Mouse (Mus musculus): Measurements from ENCODE around the gene Cdc42se2.

Gene Cdc42se2

GRCm38 (mm10) chr11:54693696-54694095 is 93.8 kb downstream of the Cdc42se2 start:
- Histone ChIP-seq H3K36me3 (ENCODE audit: insufficient read depth, low read length) (peaks cover 73% of the 10 kb centered on the region), H3K4me3 (replicated peaks; ENCODE audit: low read length) (no peak overlapping the region), H3K9me3 (ENCODE audit: low read length) (no peaks in the 10 kb centered on the region), H3K4me1 (replicated peaks; ENCODE audit: low read depth, low read length) (peaks cover 11% of the 10 kb centered on the region), H3K27me3 (ENCODE audit: insufficient read depth, low read length) (no peaks in the 10 kb centered on the region)
- no peak for TF ChIP-seq CTCF (conservative IDR thresholded peaks at IDR 0.05; ENCODE audit: low read length)
- no peak for TF ChIP-seq NANOG (IDR thresholded peaks at IDR 0.05; ENCODE audit: borderline replicate concordance, low read length)
- no peak for TF ChIP-seq POU5F1 (IDR thresholded peaks at IDR 0.05; ENCODE audit: borderline replicate concordance, low read length)

DNA sequence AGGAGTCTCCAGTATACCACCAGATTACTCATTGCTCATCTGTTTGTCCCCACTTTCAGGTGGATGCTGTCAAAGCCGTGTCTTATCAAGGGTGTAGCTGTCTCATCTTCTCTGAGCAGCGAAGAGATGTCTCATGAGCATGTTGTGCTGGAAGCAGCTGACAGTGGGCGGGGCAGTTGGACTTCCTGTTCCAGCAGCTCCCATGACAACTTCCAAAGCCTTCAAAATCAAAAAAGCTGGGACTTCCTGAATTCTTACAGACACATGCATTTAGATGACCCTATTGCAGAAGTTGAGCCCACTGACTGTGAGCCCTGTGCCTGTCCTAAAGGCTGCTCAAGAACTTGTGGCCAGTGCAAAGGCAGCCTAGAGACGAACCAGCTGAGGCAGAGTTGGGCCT is 96.3 kb downstream of the Cdc42se2 start:
- H3K4me1 ChIP-seq (replicated peaks; ENCODE audit: low read depth, low read length), result peaks cover 11% of the 10 kb centered on the region
- peaks cover 69% of the 10 kb centered on the region for H3K36me3 ChIP-seq (ENCODE audit: insufficient read depth, low read length)
- no peak for TF ChIP-seq CTCF (conservative IDR thresholded peaks at IDR 0.05; ENCODE audit: low read length)
- no peak for TF ChIP-seq POU5F1 (IDR thresholded peaks at IDR 0.05; ENCODE audit: borderline replicate concordance, low read length)
- no peak for TF ChIP-seq NANOG (IDR thresholded peaks at IDR 0.05; ENCODE audit: borderline replicate concordance, low read length)
- no peaks in the 10 kb centered on the region for H3K9me3 ChIP-seq (ENCODE audit: low read length)
- H3K27me3 ChIP-seq (ENCODE audit: insufficient read depth, low read length), result no peaks in the 10 kb centered on the region
- H3K4me3 ChIP-seq (replicated peaks; ENCODE audit: low read length), result no peak overlapping the region

DNA sequence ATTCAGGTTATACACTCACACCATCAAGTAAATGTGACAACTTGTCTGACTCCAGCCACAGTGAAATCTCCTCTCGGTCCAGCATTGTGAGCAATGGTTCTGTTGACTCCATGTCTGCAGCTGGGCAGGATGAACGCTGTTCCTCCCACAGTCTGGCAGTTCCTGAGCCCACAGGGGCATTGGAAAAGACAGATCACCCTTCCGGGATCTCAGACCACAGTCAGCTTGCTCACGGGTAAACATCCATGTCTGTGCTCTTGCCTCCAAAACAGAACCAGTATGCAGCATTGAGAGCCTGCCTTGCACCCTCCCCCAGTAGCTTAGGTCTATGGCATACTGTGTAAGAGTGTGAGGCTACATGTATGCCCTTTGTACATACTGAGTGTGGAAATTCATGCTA is 97.3 kb downstream of the Cdc42se2 start:
- TF ChIP-seq CTCF (conservative IDR thresholded peaks at IDR 0.05; ENCODE audit: low read length), result no peak
- no peak for TF ChIP-seq POU5F1 (IDR thresholded peaks at IDR 0.05; ENCODE audit: borderline replicate concordance, low read length)
- no peak for TF ChIP-seq NANOG (IDR thresholded peaks at IDR 0.05; ENCODE audit: borderline replicate concordance, low read length)
- H3K36me3 ChIP-seq (ENCODE audit: insufficient read depth, low read length), result peaks cover 68% of the 10 kb centered on the region
- no peaks in the 10 kb centered on the region for H3K27me3 ChIP-seq (ENCODE audit: insufficient read depth, low read length)
- H3K4me1 ChIP-seq (replicated peaks; ENCODE audit: low read depth, low read length), result peaks cover 11% of the 10 kb centered on the region
- no peaks in the 10 kb centered on the region for H3K9me3 ChIP-seq (ENCODE audit: low read length)
- no peak overlapping the region for H3K4me3 ChIP-seq (replicated peaks; ENCODE audit: low read length)

DNA sequence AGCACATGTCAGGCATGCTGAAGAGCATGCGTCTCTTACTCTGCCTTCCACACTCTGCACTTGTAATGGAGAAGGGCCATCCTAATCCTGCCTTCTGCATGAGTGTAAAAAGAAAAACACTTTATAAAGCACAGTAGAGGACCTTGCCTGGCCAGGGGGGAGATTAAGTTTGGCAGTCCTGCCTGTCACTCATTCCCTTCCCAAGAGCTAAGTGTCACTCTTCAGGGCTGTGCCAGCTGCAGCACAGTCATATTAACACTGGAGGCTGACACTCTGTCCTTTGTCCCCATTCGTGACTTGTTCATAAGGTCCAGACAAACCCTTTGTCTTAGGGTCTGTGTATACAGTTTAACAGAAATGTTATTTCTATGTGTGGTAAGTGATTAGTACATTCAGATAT is 102.6 kb downstream of the Cdc42se2 start:
- TF ChIP-seq POU5F1 (IDR thresholded peaks at IDR 0.05; ENCODE audit: borderline replicate concordance, low read length), result no peak
- no peak for TF ChIP-seq CTCF (conservative IDR thresholded peaks at IDR 0.05; ENCODE audit: low read length)
- no peak for TF ChIP-seq NANOG (IDR thresholded peaks at IDR 0.05; ENCODE audit: borderline replicate concordance, low read length)
- Histone ChIP-seq H3K4me3 (replicated peaks; ENCODE audit: low read length) (no peak overlapping the region), H3K27me3 (ENCODE audit: insufficient read depth, low read length) (no peaks in the 10 kb centered on the region), H3K4me1 (replicated peaks; ENCODE audit: low read depth, low read length) (no peaks in the 10 kb centered on the region), H3K9me3 (ENCODE audit: low read length) (no peaks in the 10 kb centered on the region), H3K36me3 (ENCODE audit: insufficient read depth, low read length) (peaks cover 60% of the 10 kb centered on the region)

- TF ChIP-seq POU5F1 (IDR thresholded peaks at IDR 0.05; ENCODE audit: borderline replicate concordance, low read length), result no peak
- TF ChIP-seq CTCF (conservative IDR thresholded peaks at IDR 0.05; ENCODE audit: low read length), result no peak
- TF ChIP-seq NANOG (IDR thresholded peaks at IDR 0.05; ENCODE audit: borderline replicate concordance, low read length), result no peak
- Histone ChIP-seq H3K9me3 (ENCODE audit: low read length) (no peaks in the 10 kb centered on the region), H3K4me3 (replicated peaks; ENCODE audit: low read length) (no peak overlapping the region), H3K36me3 (ENCODE audit: insufficient read depth, low read length) (peaks cover 49% of the 10 kb centered on the region), H3K4me1 (replicated peaks; ENCODE audit: low read depth, low read length) (no peaks in the 10 kb centered on the region), H3K27me3 (ENCODE audit: insufficient read depth, low read length) (no peaks in the 10 kb centered on the region)
These were observed 108.3 kb downstream of the Cdc42se2 start for GRCm38 (mm10) chr11:54679141-54679540.

DNA sequence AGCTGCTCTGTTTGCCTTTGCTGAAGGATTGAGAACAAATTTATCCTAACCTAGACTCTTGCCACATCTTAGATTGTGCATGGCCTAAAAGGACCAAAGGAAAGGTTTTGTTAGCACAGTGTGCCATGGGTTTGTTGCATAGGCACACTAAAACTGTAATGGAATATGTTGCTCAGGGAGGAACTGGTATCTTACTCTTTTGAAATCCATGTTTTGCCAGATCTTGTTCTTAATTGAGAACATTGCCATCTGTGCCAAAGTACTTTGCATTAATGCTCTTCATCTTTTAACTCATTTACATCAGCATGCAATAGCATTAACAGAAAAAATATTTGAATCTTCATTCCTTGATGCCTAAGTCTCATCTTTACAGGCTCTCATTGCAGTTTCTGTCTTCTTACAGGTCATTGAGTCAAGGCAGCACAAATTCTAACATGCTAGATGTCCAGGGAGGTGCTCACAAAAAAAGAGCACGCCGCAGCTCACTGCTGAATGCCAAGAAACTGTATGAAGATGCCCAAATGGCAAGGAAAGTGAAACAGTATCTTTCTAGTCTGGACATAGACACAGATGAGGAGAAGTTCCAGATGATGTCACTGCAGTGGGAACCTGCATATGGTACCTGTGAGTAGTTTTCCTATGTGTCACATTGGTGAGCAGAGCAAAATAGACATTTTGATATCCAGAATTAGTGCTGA is 111.5 kb downstream of the Cdc42se2 start:
- no peak overlapping the region for H3K4me3 ChIP-seq (replicated peaks; ENCODE audit: low read length)
- no peak for TF ChIP-seq CTCF (conservative IDR thresholded peaks at IDR 0.05; ENCODE audit: low read length)
- TF ChIP-seq POU5F1 (IDR thresholded peaks at IDR 0.05; ENCODE audit: borderline replicate concordance, low read length), result no peak
- TF ChIP-seq NANOG (IDR thresholded peaks at IDR 0.05; ENCODE audit: borderline replicate concordance, low read length), result no peak

DNA sequence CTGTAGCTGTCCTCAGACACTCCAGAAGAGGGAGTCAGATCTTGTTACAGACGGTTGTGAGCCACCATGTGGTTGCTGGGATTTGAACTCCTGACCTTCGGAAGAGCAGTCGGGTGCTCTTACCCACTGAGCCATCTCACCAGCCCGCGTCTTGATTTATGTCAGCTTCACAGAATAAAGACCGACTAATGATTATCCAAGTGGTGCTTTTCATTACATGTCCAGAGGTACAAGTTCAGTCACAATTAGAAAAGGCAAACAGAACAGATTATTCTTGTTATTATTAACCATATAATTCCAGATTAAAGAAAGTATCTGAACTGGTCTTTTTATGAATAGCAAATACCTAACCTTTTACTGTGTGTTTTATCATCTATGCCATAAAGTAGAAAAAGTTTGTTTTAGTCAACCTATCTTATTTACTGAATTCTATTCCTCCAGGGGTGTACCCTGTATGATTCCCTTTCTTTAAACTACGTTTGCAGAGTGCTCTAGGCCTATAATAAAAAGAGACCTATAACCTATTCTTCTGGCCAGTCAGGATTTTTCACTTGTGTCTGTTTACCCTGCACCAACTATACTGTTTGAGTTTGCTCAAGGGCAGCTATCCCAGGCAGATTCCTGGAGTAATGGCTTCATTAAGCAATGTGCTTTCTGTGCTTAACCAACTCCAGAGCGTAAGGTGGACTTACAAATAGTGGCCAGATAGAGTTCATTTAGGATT is 113.7 kb downstream of the Cdc42se2 start:
- Histone ChIP-seq H3K4me3 (replicated peaks; ENCODE audit: low read length) (no peak overlapping the region), H3K27me3 (ENCODE audit: insufficient read depth, low read length) (no peaks in the 10 kb centered on the region), H3K9me3 (ENCODE audit: low read length) (no peaks in the 10 kb centered on the region), H3K4me1 (replicated peaks; ENCODE audit: low read depth, low read length) (no peaks in the 10 kb centered on the region), H3K36me3 (ENCODE audit: insufficient read depth, low read length) (peaks cover 22% of the 10 kb centered on the region)
- no peak for TF ChIP-seq NANOG (IDR thresholded peaks at IDR 0.05; ENCODE audit: borderline replicate concordance, low read length)
- TF ChIP-seq POU5F1 (IDR thresholded peaks at IDR 0.05; ENCODE audit: borderline replicate concordance, low read length), result no peak
- TF ChIP-seq CTCF (conservative IDR thresholded peaks at IDR 0.05; ENCODE audit: low read length), result no peak

More for the DNA sequence above, 111.5 kb downstream of the Cdc42se2 start:
- Histone ChIP-seq H3K9me3 (ENCODE audit: low read length) (no peaks in the 10 kb centered on the region), H3K27me3 (ENCODE audit: insufficient read depth, low read length) (no peaks in the 10 kb centered on the region), H3K4me1 (replicated peaks; ENCODE audit: low read depth, low read length) (no peaks in the 10 kb centered on the region), H3K36me3 (ENCODE audit: insufficient read depth, low read length) (peaks cover 40% of the 10 kb centered on the region)

Measured in E14TG2a.4 (cell line).